Mouse (Mus musculus) induced T-regulatory cell, adult 2 months (primary cell): Measurements from ENCODE around the gene Rph3al.

Experiments
- DNase-seq: peaks from one replicate; pipeline ENCODE4 v3.0.0-alpha.2; 2012; ENCODE audit warnings: low read depth

Rph3al gene

DNA sequence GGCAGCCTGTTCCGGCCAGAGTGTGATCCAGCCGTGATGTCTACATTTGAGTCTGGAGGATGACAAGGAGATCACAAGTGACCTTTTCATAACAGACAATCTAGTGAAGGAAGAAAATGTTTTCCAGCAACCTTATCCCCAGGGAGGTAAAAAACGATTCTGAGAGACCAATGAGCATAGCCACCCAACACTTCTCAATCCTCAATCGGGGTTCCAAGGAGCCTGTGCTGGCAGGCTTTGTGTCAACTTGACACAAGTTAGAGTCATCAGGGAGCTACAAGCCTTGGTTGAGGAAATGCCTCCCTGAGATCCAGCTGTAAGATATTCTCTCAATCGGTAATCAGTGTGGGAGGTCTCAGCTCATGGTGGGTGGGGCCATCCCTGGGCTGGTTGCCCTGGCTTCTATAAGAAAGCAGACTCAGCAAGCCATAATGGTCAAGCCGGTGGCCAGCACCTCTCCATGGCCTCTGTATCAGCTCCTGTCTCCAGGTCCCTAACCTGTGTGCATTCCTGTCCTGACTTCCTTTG is at the start of gene Rph3al:
Gene Rph3al, minus strand, starts transcription at position 51 of the 528 bp plus-strand sequence.
- DNase-seq, result no peak

DNA sequence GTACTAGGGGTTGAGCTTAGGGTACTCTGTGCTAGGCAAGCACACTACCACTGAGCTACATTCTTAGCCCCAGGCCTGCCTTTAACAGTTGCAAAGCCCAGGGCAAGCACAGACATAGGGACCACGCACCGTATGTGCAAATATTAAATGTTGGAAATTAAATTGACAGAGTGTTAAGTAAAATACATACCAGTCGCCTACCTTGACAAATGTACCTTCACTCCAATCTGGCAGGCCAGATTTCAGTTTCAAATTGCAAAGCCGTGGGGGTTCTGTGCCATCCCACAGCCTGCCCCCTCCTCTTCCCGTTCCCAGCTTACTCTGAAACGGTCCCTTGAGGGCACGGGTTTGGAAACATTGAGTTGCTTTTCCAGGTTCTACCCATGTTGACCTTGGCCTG is 47.7 kb upstream of the Rph3al start:
- DNase-seq, result no peak

DNA sequence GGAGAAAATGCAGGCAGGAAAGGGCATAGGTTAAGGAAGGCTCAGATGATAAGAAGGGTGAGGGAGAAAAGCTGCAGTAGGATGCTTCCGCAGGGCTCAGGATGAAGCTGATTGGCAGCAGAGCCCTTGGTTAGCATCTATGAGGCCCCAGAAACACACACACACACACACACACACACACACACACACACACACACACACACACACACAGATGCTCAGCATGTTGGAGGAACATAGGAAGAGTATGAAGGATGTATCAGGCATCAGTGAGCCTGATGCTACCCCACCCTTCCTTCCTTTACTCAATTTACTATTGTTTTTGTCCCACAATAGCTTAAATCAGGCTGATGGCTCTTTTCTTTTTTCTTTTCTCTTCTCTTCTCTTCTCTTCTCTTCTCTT is 46.4 kb upstream of the Rph3al start:
- DNase-seq, result no peak

DNA sequence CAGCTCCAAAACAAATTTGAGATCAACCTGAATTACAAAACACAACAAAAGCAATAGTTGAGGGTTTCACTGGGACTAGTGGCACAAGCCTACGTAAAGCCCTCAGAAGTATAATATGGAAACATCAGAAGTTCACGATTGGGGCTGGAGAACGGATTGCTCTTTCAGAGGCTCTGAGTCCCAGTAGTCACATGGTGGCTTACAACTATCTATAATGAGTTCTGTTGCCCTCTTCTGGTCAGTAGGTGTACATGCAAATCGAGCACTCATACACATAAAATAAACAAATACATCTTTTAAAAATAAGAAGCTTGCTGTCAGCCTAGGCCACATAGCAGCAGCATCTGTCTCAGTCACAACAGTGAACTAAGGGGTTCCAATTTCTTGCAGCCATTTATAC is 45.0 kb upstream of the Rph3al start:
- DNase-seq, result peak; percentile 65

DNA sequence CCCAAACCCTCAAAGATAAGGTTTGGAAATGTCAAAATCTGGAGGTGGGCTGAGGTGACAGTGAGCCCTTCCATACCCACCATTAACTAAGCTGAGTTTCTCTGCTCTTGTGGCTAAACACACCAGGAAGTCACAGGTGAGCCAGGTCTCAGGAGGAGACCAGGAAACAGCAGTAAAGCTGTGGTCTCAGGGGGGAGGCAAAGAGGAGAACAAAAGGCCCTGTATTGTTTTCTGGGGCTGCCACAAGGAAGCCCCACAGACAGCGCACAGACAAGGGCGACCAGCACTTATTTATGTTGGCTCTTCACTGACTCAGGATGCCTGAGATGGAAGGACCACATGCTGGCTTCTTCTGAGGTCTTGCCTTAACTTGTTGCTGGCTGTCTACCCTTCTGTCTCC is 42.2 kb upstream of the Rph3al start:
- DNase-seq, result peak; percentile 33

DNA sequence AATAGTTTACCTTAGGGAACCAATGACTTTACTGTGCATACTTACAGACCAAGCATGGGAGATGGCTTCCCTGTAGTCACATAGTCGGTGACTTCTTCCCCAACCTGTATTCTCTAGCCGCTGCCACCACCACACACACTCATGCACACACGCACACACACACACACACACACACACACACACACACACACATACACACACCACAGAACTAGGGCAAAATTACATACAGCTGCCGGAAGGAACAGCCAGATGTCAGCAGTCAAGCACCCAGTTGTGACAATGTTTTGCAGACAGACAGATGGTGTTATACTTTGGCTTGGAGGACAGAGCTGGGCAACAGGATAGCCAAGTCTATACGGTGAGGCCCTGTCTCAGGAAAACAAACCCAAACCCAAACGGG is 39.8 kb upstream of the Rph3al start:
- DNase-seq, result peak; percentile 48

DNA sequence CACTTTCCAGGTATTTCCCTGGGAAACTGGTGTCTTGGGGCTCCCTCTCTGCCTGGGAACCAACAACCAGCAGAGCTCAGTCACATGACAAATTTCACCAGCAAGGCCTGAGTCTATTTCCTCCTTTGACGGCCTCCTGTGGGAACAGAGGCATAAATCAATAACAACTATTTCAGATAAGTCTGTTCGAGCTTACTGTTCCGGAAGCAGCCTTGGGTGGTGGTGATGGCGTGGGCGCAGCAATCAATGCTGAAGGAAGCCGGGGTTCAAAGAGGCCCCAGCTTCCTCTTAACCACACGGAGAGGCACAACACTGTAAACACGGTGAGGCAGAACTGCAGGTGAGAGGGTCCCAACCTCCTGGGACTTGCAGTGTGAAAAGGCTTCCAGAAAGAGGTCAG is 38.5 kb upstream of the Rph3al start:
- DNase-seq, result peak; percentile 91

DNA sequence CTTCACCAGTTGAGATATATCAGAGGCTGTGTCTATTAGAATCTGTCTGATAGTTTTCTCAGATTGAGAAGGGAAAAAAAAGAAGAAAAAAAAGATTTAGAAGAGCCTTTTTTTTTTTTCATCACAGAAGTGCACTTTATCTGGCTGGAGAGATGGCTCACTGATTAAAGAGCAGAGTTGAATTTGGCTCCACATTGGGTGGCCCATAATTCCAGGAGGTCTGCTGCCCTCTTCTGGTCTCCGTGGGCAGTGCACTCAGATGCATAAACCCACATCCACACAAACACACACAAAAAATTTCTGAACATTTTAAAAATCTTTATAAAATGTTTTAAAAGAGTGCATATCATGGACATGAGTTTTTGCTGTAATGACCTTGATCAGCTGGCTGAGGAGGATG is 35.8 kb upstream of the Rph3al start:
- peak; percentile 50 for DNase-seq

DNA sequence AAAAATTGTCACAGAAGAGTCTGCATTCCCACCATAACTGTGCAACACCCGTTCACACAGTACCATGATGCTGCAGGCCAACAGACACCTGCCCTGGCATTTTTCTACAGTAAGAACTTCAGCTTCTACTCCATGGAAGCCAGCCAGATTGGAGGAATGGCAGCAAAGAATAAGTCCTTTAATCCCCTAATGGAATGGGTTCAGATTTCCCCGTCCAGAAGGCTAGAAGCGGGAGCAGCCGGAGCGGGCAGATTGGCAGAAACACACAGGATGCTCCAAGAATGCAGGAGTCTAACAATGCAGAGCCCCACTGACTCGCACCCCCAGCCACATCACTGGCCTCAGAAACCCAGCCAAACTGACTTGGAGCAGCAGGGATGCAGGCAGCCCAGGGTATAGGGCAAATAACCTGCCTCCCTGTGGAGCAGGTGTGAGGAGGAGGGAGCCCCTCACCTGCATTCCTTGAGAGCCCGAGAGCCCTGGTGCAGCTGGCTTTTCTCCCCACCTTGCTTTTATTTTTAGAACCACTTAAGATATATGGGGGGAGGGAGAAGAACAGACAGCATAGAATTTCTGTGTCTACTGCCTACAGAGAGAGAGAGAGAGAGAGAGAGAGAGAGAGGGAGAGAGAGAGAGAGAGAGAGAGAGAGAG is 34.8 kb upstream of the Rph3al start:
- DNase-seq, result no peak

DNA sequence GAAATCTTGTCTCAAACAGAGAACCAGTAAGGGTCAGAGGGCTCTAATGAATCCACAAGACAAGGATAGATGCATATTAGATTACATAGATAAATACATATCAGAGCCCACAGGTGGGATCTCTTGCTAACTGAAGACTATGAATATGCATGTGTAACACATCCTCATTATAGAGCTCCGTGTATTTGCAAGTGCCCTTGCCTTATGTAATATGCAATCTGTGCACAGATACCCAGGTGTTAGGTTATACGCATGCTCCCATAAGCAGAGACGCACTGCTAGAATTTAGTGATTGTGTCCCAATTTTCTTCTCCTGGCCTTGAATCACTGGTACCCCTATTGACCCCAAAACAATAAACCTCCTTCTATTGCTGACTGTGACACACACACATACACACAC is 34.0 kb upstream of the Rph3al start:
- no peak for DNase-seq

DNA sequence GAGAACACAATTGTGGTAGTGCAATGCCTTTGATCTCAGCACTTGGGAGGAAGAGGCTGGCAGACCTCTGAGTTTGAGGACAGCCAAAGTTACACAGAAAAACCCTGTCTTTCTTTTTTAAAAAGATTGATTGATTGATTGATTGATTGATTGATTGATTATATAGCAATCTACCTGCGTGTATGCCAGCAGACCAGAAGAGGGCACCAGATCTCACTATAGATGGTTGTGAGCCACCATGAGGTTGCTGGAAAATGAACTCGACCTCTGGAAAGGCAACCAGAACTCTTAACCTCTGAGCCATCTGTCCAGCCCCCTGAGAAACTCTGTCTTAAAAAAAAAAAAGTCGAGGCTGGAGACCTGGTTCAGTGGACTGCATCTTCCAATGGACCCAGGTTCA is 32.4 kb upstream of the Rph3al start:
- peak; percentile 59 for DNase-seq

DNA sequence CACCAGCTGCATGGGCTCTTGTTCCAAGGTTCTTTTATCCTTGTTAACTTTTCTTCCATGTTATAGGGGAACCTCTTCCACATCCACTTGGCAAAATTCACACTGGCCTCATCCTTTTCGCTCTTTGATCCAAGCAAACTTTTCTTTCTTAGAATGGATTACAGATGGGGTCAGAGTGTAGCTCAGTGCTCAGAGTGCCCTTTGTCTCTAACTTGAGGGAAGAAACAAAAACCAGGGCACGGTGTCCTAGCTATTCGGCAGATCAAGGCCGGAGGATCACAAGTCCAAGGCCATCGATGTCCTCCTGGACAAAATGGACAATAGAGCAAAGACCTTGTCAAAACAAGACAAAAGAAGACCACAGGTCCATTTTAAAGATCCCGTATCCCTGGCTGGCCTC is 30.5 kb upstream of the Rph3al start:
- DNase-seq, result no peak

DNA sequence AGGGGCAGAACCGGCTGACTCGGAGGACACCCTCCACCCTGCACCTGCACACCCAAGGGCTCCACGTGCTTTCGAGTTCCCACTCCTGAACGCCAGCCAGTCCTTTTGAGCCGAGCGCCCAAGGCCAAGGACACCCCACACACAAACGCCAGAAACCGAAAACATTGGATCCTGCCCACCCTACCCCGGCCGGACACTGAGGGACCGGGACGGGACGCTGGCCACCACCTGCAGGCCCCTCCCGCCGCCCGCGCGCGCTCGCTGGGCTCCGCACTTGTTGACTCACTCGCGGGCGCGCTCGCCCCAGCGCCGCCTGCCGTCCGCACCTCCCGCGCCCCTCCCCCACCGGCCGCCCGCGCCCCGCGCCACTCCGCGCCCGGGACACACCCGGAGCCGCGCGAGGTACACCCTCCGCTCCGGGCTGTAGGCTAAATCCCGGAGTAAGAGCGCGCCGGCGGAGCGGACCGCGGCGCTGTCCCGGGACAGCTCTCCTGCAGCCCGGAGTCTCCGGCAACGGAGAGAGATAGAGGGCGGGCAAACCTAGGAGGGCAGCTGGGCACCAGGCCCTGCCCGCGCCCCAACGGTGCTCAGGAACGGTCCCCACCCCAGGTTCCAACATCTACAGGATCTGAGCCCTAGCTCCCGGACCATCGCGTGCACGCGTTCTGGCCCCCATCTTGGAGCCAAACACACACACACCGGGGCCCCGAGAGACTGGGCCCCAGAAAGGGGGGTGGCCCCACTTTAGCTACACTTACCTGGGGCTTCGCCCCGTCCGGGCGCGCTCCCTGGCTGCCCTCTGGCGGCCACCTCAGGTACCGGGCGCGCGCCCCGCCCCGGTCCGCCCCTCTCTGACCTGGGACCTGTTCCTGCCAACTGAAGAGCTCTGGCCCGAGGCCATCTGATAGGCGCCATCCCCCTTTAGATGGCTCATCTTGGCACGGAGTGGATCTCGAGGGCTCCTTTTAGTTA is 28.5 kb upstream of the Rph3al start:
- peak; percentile 91 for DNase-seq

DNA sequence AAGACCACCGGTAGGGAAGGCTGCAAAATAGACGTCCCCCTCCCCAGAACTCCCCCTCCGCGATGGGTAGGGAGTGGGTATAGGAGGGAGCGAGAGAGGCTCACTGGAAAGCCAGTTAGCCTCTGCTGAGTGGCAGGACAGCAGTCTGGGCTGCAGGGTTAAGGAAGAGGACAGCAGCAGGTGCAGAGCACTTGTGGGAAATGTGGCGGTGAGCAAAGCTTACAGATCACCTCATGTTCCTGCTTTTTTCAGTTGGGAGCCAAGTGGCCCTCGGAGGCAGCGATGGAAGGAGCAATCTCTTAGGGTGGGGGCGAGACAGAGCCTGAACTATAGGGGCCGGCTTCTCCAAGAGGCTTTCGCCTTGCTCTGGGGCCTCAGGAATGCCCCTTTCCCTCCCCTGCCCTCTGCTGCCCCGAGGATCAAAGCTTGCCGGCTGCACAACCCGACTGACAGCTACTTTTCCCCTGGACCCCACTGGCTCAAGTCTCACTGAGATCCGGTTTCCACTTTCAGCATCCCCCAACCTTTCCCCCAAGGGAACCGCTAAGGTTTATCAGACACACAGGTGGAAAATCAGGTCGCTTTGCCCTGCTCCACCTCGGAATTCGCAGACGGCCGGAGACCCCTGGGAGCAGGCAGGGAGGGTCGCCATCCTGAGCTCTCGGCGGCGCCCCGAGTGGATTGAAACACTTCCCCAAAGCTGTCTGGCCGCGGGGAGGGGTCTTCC is 27.6 kb upstream of the Rph3al start:
- DNase-seq, result peak; percentile 40

DNA sequence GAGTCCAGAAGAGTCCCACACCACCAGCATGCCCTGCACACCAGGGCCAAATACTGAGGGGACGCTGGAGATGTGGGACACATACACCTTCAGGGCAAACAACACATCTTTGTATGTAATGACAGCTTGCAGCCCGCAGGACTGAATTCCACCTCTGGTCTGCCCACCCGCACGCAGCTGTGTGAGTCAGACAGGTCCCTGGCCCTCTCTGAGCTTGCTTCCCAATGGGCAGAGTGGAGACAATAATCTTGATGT is 26.2 kb upstream of the Rph3al start:
- no peak for DNase-seq

DNA sequence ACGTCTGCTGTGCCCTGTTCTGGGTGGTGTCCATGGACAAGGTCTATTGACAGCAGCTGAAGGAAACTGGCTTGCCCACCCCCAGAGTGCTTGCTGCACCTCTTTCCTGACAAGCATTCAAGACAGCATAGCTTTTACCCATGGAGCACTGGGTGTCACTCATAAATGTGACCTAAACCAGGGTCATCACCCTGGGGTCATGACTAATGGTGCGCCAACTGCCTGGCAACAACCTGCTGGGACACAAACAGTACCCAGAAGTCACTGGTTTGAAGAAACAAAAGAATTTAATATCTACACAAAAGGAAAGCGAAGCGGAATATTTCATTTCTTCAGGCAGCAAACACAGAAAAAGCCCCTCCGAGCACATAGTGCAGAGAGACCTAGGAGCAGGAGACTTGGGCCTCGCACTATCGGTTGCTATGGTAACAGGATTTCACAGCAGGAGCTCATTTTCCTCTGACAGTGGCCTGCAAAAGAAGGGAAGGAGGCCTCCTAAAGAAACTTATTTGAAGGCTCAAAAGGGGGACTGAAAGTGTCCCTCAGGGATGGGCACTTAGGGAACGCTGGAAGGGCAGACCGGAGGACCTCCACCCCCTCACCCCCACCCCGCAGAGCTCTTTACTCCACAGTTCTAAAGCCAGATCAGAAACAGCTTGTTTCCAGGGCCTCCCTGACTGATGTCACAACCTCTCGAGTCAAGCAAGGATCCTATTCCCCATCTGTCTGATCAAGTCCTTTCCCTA is 25.7 kb upstream of the Rph3al start:
- no peak for DNase-seq

DNA sequence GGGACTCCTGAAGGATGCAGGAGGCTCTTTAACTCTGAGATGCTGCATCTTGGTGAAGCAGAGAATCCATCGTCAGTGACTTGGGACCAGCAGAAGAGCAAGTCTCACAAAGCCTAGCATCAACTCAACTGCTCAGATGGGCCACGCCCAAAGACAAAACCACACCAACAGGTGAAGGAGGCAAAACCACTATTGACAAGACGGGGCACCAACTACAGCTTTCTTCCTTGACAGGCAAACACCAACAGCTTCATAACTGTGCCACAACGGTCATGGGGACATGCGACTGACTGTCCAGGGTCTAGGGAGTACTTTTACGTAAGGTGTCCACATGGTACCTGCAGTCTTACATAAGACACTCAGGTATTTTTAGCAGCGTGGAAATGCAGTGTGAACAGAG is 23.6 kb upstream of the Rph3al start:
- peak; percentile 65 for DNase-seq

DNA sequence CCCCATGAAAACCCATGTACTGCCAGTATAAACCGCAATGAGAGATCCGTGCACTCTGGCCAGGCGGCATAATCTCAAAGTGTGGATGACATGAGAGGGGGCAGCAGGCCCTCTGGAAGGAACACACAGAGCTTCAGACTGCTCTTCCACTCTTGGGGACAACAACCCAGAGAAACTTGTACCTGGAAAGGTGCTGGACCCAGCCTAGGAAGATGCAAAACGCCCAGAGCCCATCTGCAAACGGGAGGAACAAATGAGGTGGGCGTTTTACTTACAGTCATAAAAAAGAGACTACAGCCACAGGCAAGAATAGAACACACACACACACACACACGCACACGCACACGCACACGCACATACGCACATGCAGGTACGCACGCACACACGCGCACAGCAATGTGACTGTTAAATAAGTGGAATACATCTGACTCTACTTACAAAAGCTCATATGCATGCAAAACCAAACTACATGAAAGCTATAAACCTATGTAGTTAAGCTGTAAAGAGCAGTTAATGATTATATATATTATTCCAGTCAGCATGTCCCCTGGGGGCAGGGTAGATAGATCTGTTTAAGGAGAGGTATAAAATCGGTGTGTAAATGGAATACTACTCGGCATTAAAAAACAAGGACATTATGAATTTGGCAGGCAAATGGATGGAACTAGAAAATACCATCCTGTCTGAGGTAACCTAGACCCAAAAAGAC is 19.0 kb upstream of the Rph3al start:
- peak; percentile 10 for DNase-seq

DNA sequence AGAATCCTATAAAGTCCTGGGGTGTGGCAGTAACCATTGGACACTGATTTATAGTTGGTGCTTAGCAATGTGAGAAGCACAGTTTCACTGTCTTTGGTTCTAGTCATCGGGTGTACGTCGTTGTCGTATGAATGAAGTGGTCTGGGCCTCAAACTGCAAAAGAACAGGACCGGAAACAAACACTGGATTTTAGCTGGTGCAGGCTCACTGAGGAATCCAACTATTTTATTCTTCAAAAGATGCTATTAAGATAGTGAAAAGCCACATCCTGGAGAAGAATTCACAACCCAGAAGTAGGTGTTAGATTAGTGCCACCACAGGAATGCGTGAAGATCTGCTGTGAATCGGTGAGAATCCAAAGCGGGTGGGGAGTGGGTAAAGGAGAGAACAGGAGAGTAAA is 18.4 kb upstream of the Rph3al start:
- DNase-seq, result peak; percentile 51

DNA sequence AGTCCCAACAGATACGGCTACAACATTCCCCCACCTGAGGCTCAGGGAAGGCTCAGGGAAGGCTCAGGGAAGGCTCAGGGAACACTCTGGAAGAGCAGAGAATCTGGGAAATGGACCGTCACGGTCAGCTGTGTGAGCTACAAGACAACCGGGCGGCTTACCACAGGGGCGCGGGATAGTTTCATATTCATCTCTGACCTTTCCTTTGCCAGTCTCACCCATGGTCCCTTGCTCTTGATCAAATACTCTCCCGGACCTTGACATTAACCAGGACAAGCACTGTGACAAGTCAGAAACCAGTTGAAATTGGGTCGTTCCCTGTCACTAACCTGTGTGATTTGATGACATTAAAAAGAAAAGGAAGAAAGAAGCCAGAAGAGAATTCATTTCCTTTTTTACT is 16.7 kb upstream of the Rph3al start:
- DNase-seq, result no peak

DNA sequence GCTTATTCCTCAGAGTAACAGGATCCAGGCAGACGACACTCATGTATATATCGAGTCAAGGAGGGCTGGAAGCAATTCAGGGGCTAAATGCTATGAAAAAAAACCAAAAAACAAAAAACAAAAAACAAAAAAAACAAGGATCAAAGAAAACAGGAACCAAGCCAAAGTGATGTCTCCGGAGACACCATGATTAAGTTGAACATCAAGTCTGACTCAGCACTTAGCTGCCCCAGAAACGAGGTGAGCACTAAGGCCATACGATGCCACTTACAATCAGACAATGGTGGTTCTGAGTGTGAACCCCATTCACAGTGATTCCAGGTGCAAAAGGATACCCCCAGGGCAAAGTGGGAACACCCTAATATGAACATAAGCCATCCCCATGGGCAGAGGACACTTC is 13.7 kb upstream of the Rph3al start:
- no peak for DNase-seq
